Mouse (Mus musculus) limb, embryonic 13.5 days (tissue): ENCODE results near the gene Fam221a. TPM values are rescaled to one million over a fixed set of nuclear protein-coding genes. Genes with fewer than 3 reads are reported as not detected.
"Not testable (repeated sequence)": the region's sequence is repeated elsewhere in the genome, so short reads cannot be mapped to it uniquely, and the experiment has no call there.

Experiments used
- ATAC-seq: fragments of 200-750 bp; cut with Nextera tagmentation; 2 replicates; pipeline ENCODE4 v1.8.0; 2017; ENCODE audit warnings: low read depth, moderate number of reproducible peaks, moderate TSS enrichment; ENCODE audit not compliant: low FRiP score
- H3K27ac ChIP-seq: fragments of 300-500 bp; sonication (generic); 2 replicates; pipeline ENCODE4 v1.5.1; 2015; ENCODE audit warnings: inconsistent platforms, mild to moderate bottlenecking, moderate library complexity
- H3K27me3 ChIP-seq: fragments of 300-500 bp; sonication (generic); 2 replicates; pipeline ENCODE4 v1.6.1; 2015; ENCODE audit warnings: mild to moderate bottlenecking, inconsistent platforms
- H3K36me3 ChIP-seq: fragments of 300-500 bp; sonication (generic); 2 replicates; pipeline ENCODE4 v1.6.1; 2015; ENCODE audit warnings: inconsistent platforms, mild to moderate bottlenecking, moderate library complexity
- H3K4me1 ChIP-seq: fragments of 300-500 bp; sonication (generic); 2 replicates; pipeline ENCODE4 v1.6.1; 2015; ENCODE audit warnings: inconsistent platforms
- H3K4me2 ChIP-seq: fragments of 300-500 bp; sonication (generic); replicated peaks from 2 replicates; pipeline ENCODE4 v1.6.1; 2015; ENCODE audit warnings: inconsistent platforms, mild to moderate bottlenecking, moderate library complexity
- H3K4me3 ChIP-seq: fragments of 300-500 bp; sonication (generic); 2 replicates; pipeline ENCODE4 v1.5.1; 2015; ENCODE audit warnings: moderate library complexity, mild to moderate bottlenecking, inconsistent platforms
- H3K9ac ChIP-seq: fragments of 300-500 bp; sonication (generic); 2 replicates; pipeline ENCODE4 v1.6.1; 2015; ENCODE audit warnings: mild to moderate bottlenecking, inconsistent platforms
- H3K9me3 ChIP-seq: fragments of 300-500 bp; sonication (generic); 2 replicates; pipeline ENCODE4 v1.6.1; 2016; ENCODE audit warnings: inconsistent platforms
- WGBS: fragments of 180-500 bp; shearing (Covaris S2); methylation state at CpG from one replicate; pipeline ENCODE4 v1.1.7; 2015; 5-methylcytosine and 5-hydroxymethylcytosine counted together
- polyA plus RNA-seq: library from polyadenylated mRNA; unstranded; fragments of >200 nt; fragmentation: Nextera tagmentation; extraction: Ambion mirVana; gene quantifications from 2 replicates; pipeline ENCODE4 v1.2.1, GENCODE M21; 2015

Gene Fam221a
- polyA plus RNA-seq, 1 experiment from 2014 or later, result 11.1 TPM

GRCm38 (mm10) chr6:49397466-49397865 lies 29.9 kb downstream of the Fam221a start:
- 0 out of 2 replicates have a peak, but pooled peaks cover 5% of the 10 kb centered on the region for H3K9me3 ChIP-seq
- no peak overlapping the region for H3K9ac ChIP-seq
- H3K4me3 ChIP-seq, result no peak overlapping the region
- no peak overlapping the region for H3K27ac ChIP-seq
- H3K4me1 ChIP-seq, result no peaks in the 10 kb centered on the region
- H3K36me3 ChIP-seq, result no peaks in the 10 kb centered on the region
- no peak for ATAC-seq
- H3K4me2 ChIP-seq, result no peak overlapping the region
- no peaks in the 10 kb centered on the region for H3K27me3 ChIP-seq

- Histone ChIP-seq H3K27me3 (no peaks in the 10 kb centered on the region), H3K36me3 (no peaks in the 10 kb centered on the region), H3K9me3 (0 out of 2 replicates have a peak, but pooled peaks cover 5% of the 10 kb centered on the region), H3K27ac (no peak overlapping the region), H3K4me2 (no peak overlapping the region), H3K9ac (no peak overlapping the region), H3K4me3 (no peak overlapping the region), H3K4me1 (no peaks in the 10 kb centered on the region)
- ATAC-seq, result no peak
These were observed 30.8 kb downstream of the Fam221a start for GRCm38 (mm10) chr6:49398365-49398764.

GRCm38 (mm10) chr6:49410830-49411229 lies 43.3 kb downstream of the Fam221a start:
- H3K4me2 ChIP-seq, result no peak overlapping the region
- whole genome bisulfite sequencing, result 84% methylated on average over 3 of the region's 3 CpGs
- H3K9me3 ChIP-seq, result no peaks in the 10 kb centered on the region
- no peak overlapping the region for H3K9ac ChIP-seq
- no peak for ATAC-seq
- no peaks in the 10 kb centered on the region for H3K36me3 ChIP-seq
- no peak overlapping the region for H3K27ac ChIP-seq
- H3K27me3 ChIP-seq, result no peaks in the 10 kb centered on the region
- H3K4me1 ChIP-seq, result no peaks in the 10 kb centered on the region
- H3K4me3 ChIP-seq, result no peak overlapping the region

GRCm38 (mm10) chr6:49412967-49413366 lies 45.4 kb downstream of the Fam221a start:
- ATAC-seq, H3K36me3 ChIP-seq: not testable (repeated sequence)
- 69% methylated on average over 2 of the region's 2 CpGs for WGBS

GRCm38 (mm10) chr6:49415971-49416370 lies 48.4 kb downstream of the Fam221a start:
- WGBS, result 65% methylated on average over 1 of the region's 1 CpGs
- Histone ChIP-seq H3K27ac (no peak overlapping the region), H3K9ac (no peak overlapping the region), H3K9me3 (no peaks in the 10 kb centered on the region), H3K36me3 (no peaks in the 10 kb centered on the region), H3K4me2 (no peak overlapping the region), H3K4me3 (no peak overlapping the region), H3K27me3 (no peaks in the 10 kb centered on the region), H3K4me1 (no peaks in the 10 kb centered on the region)
- ATAC-seq, result no peak

More at GRCm38 (mm10) chr6:49412967-49413366, 45.4 kb downstream of the Fam221a start:
- H3K4me2 ChIP-seq, H3K4me3 ChIP-seq, H3K9ac ChIP-seq, H3K9me3 ChIP-seq, H3K27ac ChIP-seq, H3K4me1 ChIP-seq, H3K27me3 ChIP-seq: not testable (repeated sequence)

- Histone ChIP-seq H3K36me3 (no peaks in the 10 kb centered on the region), H3K27me3 (no peaks in the 10 kb centered on the region), H3K4me2 (no peak overlapping the region), H3K4me3 (no peak overlapping the region), H3K9ac (no peak overlapping the region), H3K27ac (no peak overlapping the region), H3K4me1 (no peaks in the 10 kb centered on the region), H3K9me3 (no peaks in the 10 kb centered on the region)
- ATAC-seq, result no peak
- 55% methylated on average over 1 of the region's 1 CpGs for WGBS
These were observed 69.8 kb downstream of the Fam221a start for GRCm38 (mm10) chr6:49437306-49437705.

Other genes starting within 250 kb of the Fam221a start
- gene Igf2bp3, start 152.8 kb upstream of the Fam221a start, polyA plus RNA-seq, result 79.9 and 81.4 TPM in 2 replicates
- gene Tra2a, start 103.7 kb upstream of the Fam221a start, polyA plus RNA-seq, result 131 and 132 TPM in 2 replicates
- 9.8 and 10.1 TPM in 2 replicates for gene Ccdc126, start 48.5 kb upstream of the Fam221a start, polyA plus RNA-seq
- gene Stk31, start 27.9 kb downstream of the Fam221a start, polyA plus RNA-seq, result 0.11 TPM in 1 of 2 replicates, not detected in the other